13 mouse cellular contexts compared by ENCODE assay signal in genomic region chr12:55940566-55940965, GRCm38 (mm10).
"Had no signal": no experiment of that assay in that cellular context is flagged by ENCODE, and none has a peak within 500 bp of the region (broad histone marks: within the 10 kb centered on the region; RNA-seq: fewer than 3 reads in every experiment).

No protein-coding gene starts in this region.

- H3K4me3 ChIP-seq: kidney, embryonic 15.5 days; limb, embryonic 13.5 days; liver, embryonic 15.5 days; neural tube, embryonic 13.5 days had no signal

- ATAC-seq: lung, postnatal 0 days had no signal

- H3K9me3 ChIP-seq: kidney, embryonic 15.5 days; limb, embryonic 13.5 days; liver, embryonic 15.5 days; neural tube, embryonic 13.5 days had no signal

- H3K36me3 ChIP-seq: kidney, embryonic 15.5 days; limb, embryonic 13.5 days; liver, embryonic 15.5 days; neural tube, embryonic 13.5 days had no signal

- H3K4me1 ChIP-seq: kidney, embryonic 15.5 days; limb, embryonic 13.5 days; liver, embryonic 15.5 days had no signal

- H3K27ac ChIP-seq: kidney, embryonic 15.5 days; limb, embryonic 13.5 days; liver, embryonic 15.5 days had no signal

- H3K27me3 ChIP-seq: kidney, embryonic 15.5 days; limb, embryonic 13.5 days; liver, embryonic 15.5 days had no signal

- H3K4me2 ChIP-seq: kidney, embryonic 15.5 days; limb, embryonic 13.5 days; liver, embryonic 15.5 days; neural tube, embryonic 13.5 days had no signal

- DNase-seq: kidney, adult 2 months; kidney, postnatal 14 days; left cerebral cortex, postnatal 4 days; lung, adult 2 months; lung, postnatal 36 days; retina, postnatal 1 day; right cerebral cortex, postnatal 25 days; thymus, postnatal 36 days had no signal

- H3K9ac ChIP-seq: kidney, embryonic 15.5 days; limb, embryonic 13.5 days; liver, embryonic 15.5 days; neural tube, embryonic 13.5 days had no signal
